Mouse (Mus musculus) C2C12 (cell line): ENCODE measurements around the gene Fxyd6. TPM values are rescaled to one million over a fixed set of nuclear protein-coding genes. Genes with fewer than 3 reads are reported as not detected.
A peak's percentile ranks its signal among the peaks of the same experiment; 100 is the strongest.

Experiments
- H3K27me3 ChIP-seq: one replicate; pipeline ENCODE4 v1.6.1; 2011; ENCODE audit not compliant: control insufficient read depth, insufficient read depth, insufficient read length
- H3K36me3 ChIP-seq: one replicate; pipeline ENCODE4 v1.6.1; 2011; ENCODE audit not compliant: control insufficient read depth, insufficient read depth
- H3K4me3 ChIP-seq: one replicate; pipeline ENCODE4 v1.5.1; 2011; ENCODE audit warnings: mild to moderate bottlenecking, control low read depth; ENCODE audit not compliant: poor library complexity, insufficient read depth, severe bottlenecking
- H3K79me2 ChIP-seq: one replicate; pipeline ENCODE4 v1.6.1; 2011; ENCODE audit not compliant: control insufficient read depth, insufficient read depth
- H3K79me3 ChIP-seq: one replicate; pipeline ENCODE4 v1.6.1; 2011; ENCODE audit warnings: low read depth, control low read depth
- H3ac ChIP-seq: one replicate; pipeline ENCODE3; 2011; ENCODE audit warnings: low read depth; ENCODE audit not compliant: control insufficient read depth, insufficient read length
- CEBPB ChIP-seq: IDR thresholded peaks from one replicate; pipeline ENCODE4 v1.6.1; 2011; ENCODE audit warnings: low read depth, mild to moderate bottlenecking, control low read depth, moderate library complexity
- CTCF ChIP-seq: IDR thresholded peaks from one replicate; pipeline ENCODE4 v1.5.1; 2011; ENCODE audit not compliant: control insufficient read depth, insufficient read depth, insufficient read length
- FOSL1 ChIP-seq: IDR thresholded peaks from one replicate; pipeline ENCODE4 v1.8.0; 2011; ENCODE audit warnings: mild to moderate bottlenecking, low read length; ENCODE audit not compliant: poor library complexity, insufficient read depth, severe bottlenecking
- MAX ChIP-seq: IDR thresholded peaks from one replicate; pipeline ENCODE4 v1.6.1; 2011; ENCODE audit warnings: mild to moderate bottlenecking, control low read depth
- MYOD1 ChIP-seq: IDR thresholded peaks from one replicate; pipeline ENCODE4 v1.6.1; 2011; ENCODE audit warnings: low read depth; ENCODE audit not compliant: control insufficient read depth, insufficient read length
- MYOG ChIP-seq: IDR thresholded peaks from one replicate; pipeline ENCODE4 v1.6.1; 2011; ENCODE audit not compliant: control insufficient read depth, insufficient read length; ENCODE audit errors: extremely low read depth
- USF1 ChIP-seq: IDR thresholded peaks from one replicate; pipeline ENCODE4 v1.6.1; 2011; ENCODE audit warnings: low read depth, mild to moderate bottlenecking, control low read depth, moderate library complexity
- polyA plus RNA-seq: library from polyadenylated mRNA; unstranded; fragments of >200 nt; fragmentation: generic; extraction: Trizol; gene quantifications from one replicate; pipeline ENCODE4 v1.2.1, GENCODE M21; 2012; ENCODE audit warnings: missing spikeins

The Fxyd6 gene
- polyA plus RNA-seq, 1 experiment = not detected

- Histone ChIP-seq H3K27me3 (peaks cover 12% of the 10 kb centered on the region), H3K79me2 (no peaks in the 10 kb centered on the region)
Measured at GRCm38 (mm10) chr9:45399434-45399833, 29.4 kb downstream of the Fxyd6 start, which contains the start of gene Fxyd2. Fxyd2 (plus strand) TSS chr9:45399669.

GRCm38 (mm10) chr9:45401851-45402250 is 31.9 kb downstream of the Fxyd6 start:
- peaks cover 12% of the 10 kb centered on the region for H3K27me3 ChIP-seq
- no peaks in the 10 kb centered on the region for H3K79me2 ChIP-seq
- no peaks in the 10 kb centered on the region for H3K79me3 ChIP-seq
- TF ChIP-seq CEBPB (no peak), MAX (no peak), MYOG (no peak), USF1 (no peak), FOSL1 (no peak), MYOD1 (no peak), CTCF (no peak)
- no peak overlapping the region for H3K4me3 ChIP-seq
- H3ac ChIP-seq = no peak overlapping the region
- H3K36me3 ChIP-seq = no peaks in the 10 kb centered on the region

More at GRCm38 (mm10) chr9:45399434-45399833, 29.4 kb downstream of the Fxyd6 start, which contains the start of gene Fxyd2:
- TF ChIP-seq CEBPB = no peak
- TF ChIP-seq CTCF = no peak
- TF ChIP-seq USF1 = no peak
- no peak for TF ChIP-seq FOSL1
- no peak for TF ChIP-seq MYOG
- TF ChIP-seq MAX = no peak
- no peak for TF ChIP-seq MYOD1
- H3K36me3 ChIP-seq = no peaks in the 10 kb centered on the region
- no peak within 1 kb of the TSS for H3K4me3 ChIP-seq
- no peak within 1 kb of the TSS for H3ac ChIP-seq
- H3K79me3 ChIP-seq = no peaks in the 10 kb centered on the region

GRCm38 (mm10) chr9:45402957-45403356 is 33.0 kb downstream of the Fxyd6 start:
- no peak overlapping the region for H3K4me3 ChIP-seq
- H3K79me3 ChIP-seq = no peaks in the 10 kb centered on the region
- H3K36me3 ChIP-seq = no peaks in the 10 kb centered on the region
- TF ChIP-seq FOSL1 (no peak), CTCF (no peak), USF1 (no peak), MYOD1 (no peak), MAX (no peak), MYOG (no peak), CEBPB (no peak)
- H3K79me2 ChIP-seq = no peaks in the 10 kb centered on the region
- no peak overlapping the region for H3ac ChIP-seq
- peaks cover 12% of the 10 kb centered on the region for H3K27me3 ChIP-seq

GRCm38 (mm10) chr9:45405694-45406093 is 35.7 kb downstream of the Fxyd6 start:
- Histone ChIP-seq H3K4me3 (no peak overlapping the region), H3K79me2 (no peaks in the 10 kb centered on the region), H3K27me3 (peaks cover 6% of the 10 kb centered on the region)

GRCm38 (mm10) chr9:45406808-45407207 is 36.8 kb downstream of the Fxyd6 start:
- TF ChIP-seq CTCF = no peak
- TF ChIP-seq CEBPB = no peak
- no peak for TF ChIP-seq FOSL1
- no peak for TF ChIP-seq USF1
- TF ChIP-seq MYOG = no peak
- no peak for TF ChIP-seq MYOD1
- Histone ChIP-seq H3K36me3 (no peaks in the 10 kb centered on the region), H3K27me3 (peaks cover 6% of the 10 kb centered on the region), H3K79me2 (no peaks in the 10 kb centered on the region), H3K4me3 (no peak overlapping the region), H3ac (no peak overlapping the region), H3K79me3 (no peaks in the 10 kb centered on the region)

More at GRCm38 (mm10) chr9:45405694-45406093, 35.7 kb downstream of the Fxyd6 start:
- no peaks in the 10 kb centered on the region for H3K36me3 ChIP-seq
- H3K79me3 ChIP-seq = no peaks in the 10 kb centered on the region
- no peak for TF ChIP-seq CEBPB
- no peak for TF ChIP-seq MYOG
- no peak for TF ChIP-seq MYOD1
- no peak for TF ChIP-seq CTCF
- no peak for TF ChIP-seq FOSL1
- TF ChIP-seq USF1 = no peak
- TF ChIP-seq MAX = no peak
- H3ac ChIP-seq = no peak overlapping the region

GRCm38 (mm10) chr9:45407706-45408675 is 38.0 kb downstream of the Fxyd6 start:
- H3K36me3 ChIP-seq = no peaks in the 10 kb centered on the region
- peaks cover 5% of the 10 kb centered on the region for H3K27me3 ChIP-seq
- no peak overlapping the region for H3ac ChIP-seq
- TF ChIP-seq CTCF (peak; percentile 23), FOSL1 (no peak), USF1 (no peak), CEBPB (no peak)
- no peaks in the 10 kb centered on the region for H3K79me3 ChIP-seq
- H3K4me3 ChIP-seq = no peak overlapping the region
- no peaks in the 10 kb centered on the region for H3K79me2 ChIP-seq
